Mouse (Mus musculus): ENCODE measurements around the gene Slc25a48. TPM values are rescaled to one million over a fixed set of nuclear protein-coding genes. Genes with fewer than 3 reads are reported as not detected.

Gene Slc25a48
- under 1 TPM in 1 of 4 experiments, not detected in 3; 0.11 TPM for total RNA-seq (2022)

DNA sequence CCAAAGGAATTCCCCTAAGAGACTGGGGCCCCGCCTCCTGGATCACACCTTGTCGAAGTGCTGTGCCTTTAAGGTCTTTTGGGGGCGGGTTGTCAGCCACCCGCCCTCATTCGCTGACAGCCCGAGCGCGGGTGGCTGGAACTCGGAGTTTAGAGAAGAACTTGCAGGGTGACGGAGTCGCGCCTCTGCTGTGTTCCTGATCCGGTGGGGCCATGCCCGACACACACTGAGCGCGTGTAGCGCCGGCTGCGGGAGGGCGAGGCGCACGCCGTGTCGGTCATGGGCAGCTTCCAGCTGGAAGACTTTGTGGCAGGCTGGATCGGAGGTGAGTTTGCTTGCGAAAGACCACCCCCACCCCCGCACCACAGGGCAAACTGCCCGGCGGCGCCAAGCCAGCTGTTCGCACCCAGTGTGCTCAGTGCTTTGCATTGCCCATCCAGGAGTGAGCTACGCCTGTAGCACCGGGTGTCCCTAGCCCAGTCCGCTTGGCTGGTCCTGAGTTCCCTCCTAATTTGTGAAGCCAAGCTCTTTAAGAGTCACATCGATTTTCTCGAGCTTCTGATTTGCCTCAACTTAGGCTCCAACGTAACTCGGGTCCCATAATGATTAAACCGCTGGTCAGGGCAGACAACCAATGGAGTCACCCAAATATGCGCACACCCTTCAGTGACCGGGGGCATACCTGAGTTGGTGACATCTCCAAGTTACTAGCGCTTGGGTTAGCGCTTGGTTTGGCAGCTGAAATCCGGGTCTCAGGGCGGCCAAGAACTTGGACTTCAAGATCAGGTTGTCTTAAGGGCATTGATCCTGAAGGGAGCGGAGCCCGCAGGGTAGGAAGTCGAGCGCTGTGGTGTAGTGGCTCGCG is at the start of gene Slc25a48:
Gene Slc25a48 (plus strand): TSS at position 145 of the 865 bp plus-strand sequence.
- DNase-seq (ENCODE audit: low spot score in 2 of 2): no peak

DNA sequence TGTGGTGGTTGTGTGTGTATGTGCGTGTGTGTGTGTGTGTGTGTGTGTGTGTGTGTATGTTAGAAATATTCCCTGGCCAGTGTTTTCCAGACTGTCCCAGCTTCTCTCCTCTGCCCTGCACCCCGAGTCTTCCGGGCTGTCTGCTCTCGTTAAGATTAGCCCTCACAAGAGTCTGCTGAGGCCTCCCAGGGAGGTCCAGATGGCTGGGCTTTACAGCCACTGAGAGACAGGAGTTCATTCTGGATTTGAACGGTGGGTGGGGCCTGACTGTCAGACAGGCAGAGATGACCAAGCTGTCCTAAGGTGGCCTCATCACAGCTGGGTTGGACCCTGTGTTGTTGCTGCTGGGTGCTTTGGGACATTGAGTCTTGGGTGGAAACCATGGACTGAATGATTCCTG is 40.6 kb upstream of the Slc25a48 start:
- peak in 1 of 2 experiments; percentile 27 for DNase-seq (ENCODE audit: low spot score in 2 of 2)

DNA sequence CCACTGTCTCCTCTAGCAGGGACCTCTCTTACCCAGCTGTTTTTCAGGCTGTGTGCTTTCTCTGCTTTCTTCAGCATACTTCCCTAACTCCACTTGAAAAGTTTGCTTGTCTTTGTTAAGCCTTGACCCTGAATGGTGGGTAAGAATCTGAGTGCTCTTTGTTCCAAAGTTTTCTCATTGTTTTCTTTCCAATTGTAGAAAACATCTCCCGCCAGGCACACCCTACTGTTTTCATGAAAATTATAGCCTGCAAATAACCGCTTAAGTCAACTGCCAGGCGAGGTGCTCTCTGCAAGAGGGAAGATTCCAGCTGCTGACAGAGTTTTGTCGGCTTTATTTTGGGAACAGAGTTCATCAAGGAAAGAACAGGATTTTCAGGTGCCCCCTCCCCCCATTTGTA is 37.0 kb upstream of the Slc25a48 start:
- DNase-seq (ENCODE audit: low spot score in 2 of 2): no peak

DNA sequence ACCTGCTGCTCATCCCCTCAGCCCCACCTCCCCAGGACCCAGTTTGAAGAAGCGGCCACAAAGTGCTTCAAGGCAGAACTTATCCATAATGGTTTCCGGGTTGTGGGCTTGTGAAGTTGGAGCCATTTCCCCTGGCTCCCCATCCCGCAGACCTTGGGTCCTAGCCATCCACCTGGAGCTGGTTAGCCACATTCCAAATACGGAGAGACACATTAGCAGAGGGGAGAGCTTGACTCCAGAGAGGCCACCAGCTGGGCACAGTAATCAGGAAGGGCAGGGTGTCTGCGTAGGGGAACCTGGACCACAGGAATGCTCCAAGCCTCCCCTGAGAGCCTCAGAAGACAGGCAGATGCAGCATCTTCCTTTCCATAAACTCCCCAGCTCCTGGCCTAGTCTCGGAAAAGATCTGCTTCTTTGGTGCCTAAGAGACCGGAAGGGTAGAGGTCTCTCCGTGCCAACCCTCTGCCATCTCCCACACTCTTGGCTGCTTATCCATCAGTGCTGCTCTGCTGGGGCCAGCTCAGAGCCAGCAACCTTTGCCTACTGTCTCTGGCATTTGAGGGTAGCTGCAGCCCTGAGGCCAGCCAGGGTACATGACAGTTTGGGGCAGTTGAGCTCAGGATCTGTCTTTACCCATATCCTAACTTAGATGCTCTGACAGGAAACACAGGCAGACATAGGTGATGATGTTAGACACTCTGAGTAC is 34.6 kb upstream of the Slc25a48 start:
- DNase-seq (ENCODE audit: low spot score in 2 of 2): no peak

GRCm38 (mm10) chr13:56404511-56405140 is 33.5 kb upstream of the Slc25a48 start:
- DNase-seq (ENCODE audit: low spot score in 2 of 2): no peak

GRCm38 (mm10) chr13:56412286-56412873 is 25.8 kb upstream of the Slc25a48 start:
- DNase-seq (ENCODE audit: low spot score in 2 of 2): no peak

DNA sequence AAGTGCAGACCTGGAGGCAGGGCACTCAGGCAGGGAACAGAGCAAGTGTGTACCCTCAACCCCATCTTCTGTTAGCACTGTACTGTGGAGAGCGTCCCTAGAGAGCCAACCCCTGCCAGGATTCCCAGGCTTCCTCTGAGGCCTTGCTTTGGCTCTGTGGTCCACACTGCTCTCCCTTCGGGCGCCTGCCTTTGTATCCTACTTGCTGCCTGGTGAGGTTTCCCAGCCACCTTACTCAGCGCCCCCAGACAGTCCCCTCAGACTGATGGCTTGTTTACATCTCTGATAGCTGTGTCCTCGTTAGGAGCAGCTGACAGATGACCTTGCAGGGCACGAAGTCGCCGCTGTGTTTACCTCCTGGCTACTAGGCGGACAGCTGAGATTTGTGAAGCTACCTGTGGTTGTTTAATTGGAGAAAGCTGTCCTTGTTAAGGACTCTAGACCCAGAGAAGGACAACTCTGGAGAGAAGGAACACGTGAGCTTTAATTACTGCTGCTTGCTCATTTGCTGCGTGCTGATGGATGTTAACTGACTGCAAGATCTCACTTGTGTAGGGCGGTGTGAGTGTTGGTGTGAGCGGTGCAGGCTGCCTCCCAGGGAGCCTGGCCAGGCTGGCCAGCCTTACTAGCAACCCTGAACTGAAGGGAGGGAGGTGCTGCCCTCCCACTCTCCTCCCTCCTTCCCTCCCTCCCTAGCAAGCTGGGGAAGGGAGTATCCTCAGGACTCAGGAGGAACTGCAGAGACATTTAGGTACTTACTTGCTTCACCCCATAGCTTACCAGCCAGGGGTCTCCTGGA is 19.3 kb upstream of the Slc25a48 start:
- no peak for DNase-seq (ENCODE audit: low spot score in 2 of 2)

DNA sequence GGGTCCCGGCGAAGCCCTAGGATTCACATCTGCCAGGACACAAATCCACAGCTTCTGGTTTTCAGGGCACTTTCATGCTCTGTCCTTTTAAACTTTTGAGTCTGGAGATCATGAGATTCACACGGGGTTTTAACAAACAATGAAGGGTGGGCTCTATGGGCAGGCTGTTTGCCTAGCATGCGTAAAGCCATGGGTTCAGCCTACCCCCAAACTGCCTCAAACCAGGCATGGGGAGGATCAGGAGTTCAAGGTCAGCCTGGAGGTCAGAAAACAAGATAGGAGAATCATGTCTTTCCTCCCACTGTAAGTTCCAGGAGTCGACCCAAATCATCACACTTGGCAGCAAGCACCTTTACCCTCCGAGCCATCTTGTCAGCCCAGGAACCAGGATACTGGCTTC is 18.6 kb upstream of the Slc25a48 start:
- DNase-seq (ENCODE audit: low spot score in 2 of 2): no peak

GRCm38 (mm10) chr13:56422072-56422723 is 16.0 kb upstream of the Slc25a48 start:
- DNase-seq (ENCODE audit: low spot score in 2 of 2): peak; percentile 52 to 68

DNA sequence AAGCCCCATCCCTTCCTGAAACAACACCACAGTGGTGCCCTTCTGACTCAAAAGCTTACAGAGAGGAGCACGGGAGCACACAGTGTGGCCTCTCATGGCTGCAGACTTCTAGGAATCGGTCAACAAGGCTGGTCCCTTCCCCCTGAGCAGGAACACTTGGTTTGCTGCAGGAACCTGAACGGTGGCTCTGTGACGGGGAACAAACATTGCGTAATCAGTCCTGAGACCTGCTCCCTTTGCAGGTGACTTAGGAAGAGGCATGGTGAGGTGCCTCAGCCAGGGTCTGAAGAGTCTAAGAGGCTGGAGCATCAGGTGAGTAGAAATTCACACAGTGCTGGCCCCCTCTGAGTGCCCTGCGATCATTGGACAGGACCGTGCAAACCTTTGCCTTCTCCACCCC is 12.2 kb upstream of the Slc25a48 start:
- no peak for DNase-seq (ENCODE audit: low spot score in 2 of 2)

DNA sequence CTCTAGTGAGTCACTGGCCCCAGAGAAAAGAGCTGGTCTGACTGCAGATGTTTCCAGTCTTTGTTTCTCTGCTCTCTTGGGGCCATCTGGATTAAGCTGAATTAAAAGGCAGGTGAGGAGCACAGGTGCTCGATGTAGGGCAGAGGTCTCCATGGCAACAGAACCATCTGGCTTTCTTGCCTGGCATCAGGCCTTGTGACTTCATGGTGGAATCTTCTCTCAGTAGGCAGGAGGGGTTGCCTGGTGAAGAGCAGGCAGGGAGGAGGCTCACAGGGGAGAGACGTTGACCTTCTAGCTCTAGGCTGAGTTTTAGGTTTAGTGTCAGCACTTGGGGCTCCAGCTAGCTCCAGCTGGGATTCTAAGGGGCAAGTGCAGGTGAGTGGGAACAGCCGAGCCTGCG is 11.8 kb upstream of the Slc25a48 start, which contains the start of gene Gm3045:
Gene Gm3045 (plus strand): TSS at position 230 of the 400 bp plus-strand sequence.
- DNase-seq (ENCODE audit: low spot score in 2 of 2): no peak

DNA sequence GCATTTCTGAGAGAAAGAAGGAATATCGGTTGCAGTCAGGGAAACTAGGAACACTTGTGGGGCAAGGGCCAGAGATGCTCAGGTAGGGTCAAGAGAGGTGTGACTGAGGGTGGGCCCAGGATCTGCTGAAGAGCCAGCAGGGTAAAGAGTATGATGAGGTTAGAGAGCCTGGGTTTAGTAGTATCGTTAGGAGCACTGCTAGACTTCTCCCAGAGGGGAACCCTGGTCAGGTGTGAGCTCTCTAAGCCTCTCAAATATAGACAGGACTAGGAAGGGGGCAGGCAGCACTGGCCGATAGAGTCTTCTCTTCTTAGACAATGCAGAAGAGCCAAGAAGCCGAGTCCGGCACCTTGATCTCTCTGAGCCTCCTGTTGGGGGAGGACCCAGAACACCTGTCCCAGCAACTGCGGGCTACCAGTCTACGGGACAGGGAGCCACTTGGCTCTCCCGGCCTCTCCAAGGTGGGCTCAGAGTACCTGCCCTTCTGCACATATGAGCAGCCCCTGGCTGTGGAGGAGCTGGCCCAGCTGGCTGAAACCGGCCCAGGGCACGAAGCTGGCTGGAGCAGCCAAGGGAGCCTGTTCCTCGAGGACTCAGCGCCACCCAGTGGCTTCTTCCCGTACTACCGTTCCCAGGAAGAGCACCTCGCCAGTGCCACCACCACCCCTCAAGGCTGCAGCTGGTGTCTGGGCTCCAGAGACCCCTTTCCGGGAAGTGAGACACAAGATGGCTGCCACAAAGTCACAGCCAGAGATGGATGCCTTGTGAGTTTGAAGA is 9.2 kb upstream of the Slc25a48 start:
- peak; percentile 26 to 36 for DNase-seq (ENCODE audit: low spot score in 2 of 2)

- no peak for DNase-seq (ENCODE audit: low spot score in 2 of 2)
Measured at GRCm38 (mm10) chr13:56432496-56432895, 5.7 kb upstream of the Slc25a48 start.

DNA sequence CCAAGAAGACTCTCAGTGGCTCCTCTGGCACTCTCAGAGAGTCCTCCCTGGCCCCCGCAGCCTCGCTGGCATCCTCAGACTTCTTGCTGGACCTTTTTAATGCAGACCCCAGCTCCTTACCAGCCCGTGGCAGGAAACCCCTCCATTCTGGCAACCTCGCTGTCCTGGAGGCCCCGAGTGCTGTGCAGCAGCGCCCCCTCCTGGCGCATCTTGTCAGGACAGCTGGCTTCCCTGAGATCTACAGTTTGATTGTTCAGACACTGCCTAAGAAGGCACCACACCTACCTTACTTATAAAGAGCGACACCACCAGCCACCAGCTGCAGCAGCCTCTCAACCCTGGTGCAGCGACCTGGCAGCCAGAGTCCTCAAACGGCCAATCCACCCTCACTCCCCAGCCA is 4.7 kb upstream of the Slc25a48 start:
- peak; percentile 17 to 21 for DNase-seq (ENCODE audit: low spot score in 2 of 2)

DNA sequence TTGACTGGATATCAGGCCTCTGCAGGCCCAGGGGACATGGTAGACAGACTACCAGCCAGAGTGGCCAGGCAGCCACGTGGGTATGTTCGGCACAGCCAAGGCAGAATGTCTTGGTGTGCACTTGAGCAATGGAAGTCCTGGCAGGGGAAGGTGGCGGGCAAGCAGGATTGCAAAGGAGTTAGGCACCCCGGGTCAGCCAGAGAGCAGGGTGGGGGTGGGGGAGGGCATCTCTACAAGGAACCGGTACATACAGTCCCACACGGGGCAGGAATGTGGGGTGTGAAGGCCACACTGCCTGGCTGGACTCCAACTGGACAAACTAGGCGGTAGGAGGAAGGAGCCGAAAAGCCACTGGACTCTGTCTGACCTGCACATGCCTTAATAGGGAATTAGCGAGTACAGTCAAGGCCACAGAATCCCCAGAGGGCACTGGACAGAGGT is 3.8 kb upstream of the Slc25a48 start:
- no peak for DNase-seq (ENCODE audit: low spot score in 2 of 2)

DNA sequence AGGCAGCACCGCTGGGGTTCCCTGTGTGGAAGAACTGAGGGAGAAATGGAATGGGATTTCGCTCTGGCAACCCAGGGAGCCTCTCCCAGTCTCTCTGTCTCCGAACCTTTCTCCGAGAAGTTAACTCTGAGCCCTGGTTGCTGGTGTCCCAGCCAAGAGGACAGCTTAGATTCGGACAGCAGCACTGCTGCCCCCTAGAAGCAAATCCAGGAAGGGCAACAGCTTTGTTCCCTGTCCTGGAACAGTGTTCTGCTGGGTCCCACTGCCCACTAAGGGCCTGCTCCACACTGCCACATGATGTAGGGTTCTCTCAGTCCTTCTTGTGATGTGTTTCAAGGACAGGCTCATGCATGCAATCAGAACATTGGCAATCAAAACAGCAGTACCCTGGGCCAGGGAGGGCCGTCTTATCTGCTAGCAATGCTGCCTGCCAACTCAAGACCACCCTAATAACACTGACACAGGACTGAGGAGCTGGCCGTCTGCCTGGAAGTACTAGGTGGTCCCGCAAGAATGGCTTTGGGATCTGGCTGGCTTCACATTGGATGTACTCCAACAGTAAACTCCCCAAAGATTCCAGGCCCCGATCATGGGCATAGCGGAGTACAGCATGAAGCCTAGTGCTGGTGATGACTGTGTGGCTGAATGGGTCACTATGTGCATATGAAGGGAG is 2.4 kb upstream of the Slc25a48 start:
- no peak for DNase-seq (ENCODE audit: low spot score in 2 of 2)

DNA sequence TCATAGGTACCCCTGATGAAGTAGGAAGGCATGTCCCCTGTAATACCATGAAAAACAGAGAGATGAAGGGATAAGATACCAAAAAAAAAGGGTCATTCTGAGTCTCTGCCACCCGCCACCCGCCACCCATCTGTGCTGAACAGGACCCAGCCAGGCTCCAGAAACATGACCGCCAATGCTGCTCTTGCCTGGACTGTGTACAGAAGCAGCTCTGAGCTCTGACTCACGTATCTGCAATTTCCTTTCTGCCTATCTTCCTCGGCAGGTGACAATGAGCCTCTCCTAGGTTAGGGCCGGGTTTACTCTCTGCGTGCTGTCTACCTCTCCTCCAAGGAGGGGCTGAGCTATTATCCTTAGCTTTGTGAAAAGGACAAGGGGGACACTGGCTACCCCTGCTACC is 5.3 kb downstream of the Slc25a48 start:
- no peak for DNase-seq (ENCODE audit: low spot score in 2 of 2)

GRCm38 (mm10) chr13:56444112-56444511 is 6.0 kb downstream of the Slc25a48 start:
- no peak for DNase-seq (ENCODE audit: low spot score in 2 of 2)

DNA sequence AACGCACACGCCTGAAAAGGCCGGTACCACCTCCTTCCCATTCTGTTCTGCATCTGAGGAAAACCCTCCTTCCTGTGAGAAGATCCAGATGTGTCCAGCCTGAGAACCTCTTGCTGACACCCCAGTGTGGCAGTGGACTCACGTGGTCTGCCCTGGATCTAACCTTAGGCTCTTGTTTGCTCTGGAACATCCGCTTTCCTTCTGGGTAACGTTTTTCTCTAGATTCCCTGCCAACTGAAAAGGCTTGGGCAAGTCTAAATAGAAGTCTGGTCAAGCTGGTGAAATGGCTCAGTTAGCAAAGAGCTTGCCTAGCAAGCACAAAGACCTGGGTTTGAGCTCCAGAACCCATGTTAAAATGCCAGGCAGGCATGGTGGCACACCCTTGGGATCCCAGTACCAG is 6.8 kb downstream of the Slc25a48 start:
- no peak for DNase-seq (ENCODE audit: low spot score in 2 of 2)
